Mouse (Mus musculus) myocyte (in vitro differentiated cells): Measurements from ENCODE around the gene Tm9sf3. TPM values are rescaled to one million over a fixed set of nuclear protein-coding genes. Genes with fewer than 3 reads are reported as not detected.

Source experiments
- H3K27me3 ChIP-seq: one replicate; pipeline ENCODE4 v1.6.1; 2011; ENCODE audit not compliant: control insufficient read depth, insufficient read depth, insufficient read length
- H3K36me3 ChIP-seq: one replicate; pipeline ENCODE4 v1.6.1; 2011; ENCODE audit not compliant: control insufficient read depth, insufficient read depth
- H3K4me2 ChIP-seq: one replicate; pipeline ENCODE4 v1.6.1; 2011; ENCODE audit warnings: low read depth, control low read depth
- H3K4me3 ChIP-seq: one replicate; pipeline ENCODE4 v1.5.1; 2011; ENCODE audit warnings: mild to moderate bottlenecking, control low read depth, moderate library complexity
- H3K79me2 ChIP-seq: one replicate; pipeline ENCODE4 v1.6.1; 2011; ENCODE audit not compliant: control insufficient read depth, insufficient read depth
- H3ac ChIP-seq: one replicate; pipeline ENCODE4 v1.6.1; 2011; ENCODE audit not compliant: control insufficient read depth, insufficient read length
- CEBPB ChIP-seq: IDR thresholded peaks from 2 replicates; pipeline ENCODE4 v1.6.1; 2011; ENCODE audit warnings: mild to moderate bottlenecking, moderate library complexity; ENCODE audit not compliant: poor library complexity, insufficient read depth, severe bottlenecking
- E2F4 ChIP-seq: IDR thresholded peaks from one replicate; pipeline ENCODE4 v1.6.1; 2011; ENCODE audit warnings: mild to moderate bottlenecking, control low read depth, moderate library complexity; ENCODE audit not compliant: insufficient read depth
- MAX ChIP-seq: IDR thresholded peaks from one replicate; pipeline ENCODE4 v1.6.1; 2011; ENCODE audit warnings: low read depth, mild to moderate bottlenecking, control low read depth
- MYOD1 ChIP-seq, 3 experiments: IDR thresholded peaks; one replicate each; pipeline ENCODE4 v1.6.1; 2011; ENCODE audit warnings: control low read depth in 2 of 3, low read depth in 2 of 3, mild to moderate bottlenecking in 2 of 3, moderate library complexity in 1 of 3; ENCODE audit not compliant: insufficient read length in 2 of 3, control insufficient read depth in 1 of 3
- MYOG ChIP-seq, 3 experiments: IDR thresholded peaks; one replicate each; pipeline ENCODE4 v1.6.1; 2011; ENCODE audit warnings: control low read depth in 2 of 3, low read depth in 2 of 3, mild to moderate bottlenecking in 2 of 3; ENCODE audit not compliant: insufficient read length in 2 of 3, control insufficient read depth in 1 of 3, insufficient read depth in 1 of 3
- POLR2A ChIP-seq: IDR thresholded peaks from one replicate; pipeline ENCODE4 v1.6.1; 2011; ENCODE audit warnings: low read depth, mild to moderate bottlenecking, control low read depth, moderate library complexity; ENCODE audit not compliant: insufficient read length
- POLR2AphosphoS2 ChIP-seq: IDR thresholded peaks from one replicate; pipeline ENCODE4 v1.6.1; 2011; ENCODE audit warnings: low read depth, control low read depth; ENCODE audit not compliant: insufficient read length
- REST ChIP-seq: IDR thresholded peaks from one replicate; pipeline ENCODE4 v1.6.1; 2011; ENCODE audit warnings: mild to moderate bottlenecking, control low read depth, moderate library complexity; ENCODE audit not compliant: insufficient read depth, insufficient read length
- SRF ChIP-seq: IDR thresholded peaks from one replicate; pipeline ENCODE4 v1.6.1; 2011; ENCODE audit warnings: low read depth; ENCODE audit not compliant: control insufficient read depth, insufficient read length
- TCF12 ChIP-seq: IDR thresholded peaks from one replicate; pipeline ENCODE4 v1.6.1; 2011; ENCODE audit warnings: mild to moderate bottlenecking, control low read depth; ENCODE audit not compliant: poor library complexity, insufficient read depth, severe bottlenecking
- TCF3 ChIP-seq: IDR thresholded peaks from one replicate; pipeline ENCODE4 v1.6.1; 2011; ENCODE audit warnings: low read depth, control low read depth; ENCODE audit not compliant: insufficient read length
- USF1 ChIP-seq: IDR thresholded peaks from one replicate; pipeline ENCODE4 v1.6.1; 2011; ENCODE audit warnings: low read depth, mild to moderate bottlenecking, control low read depth, moderate library complexity
- polyA plus RNA-seq: library from polyadenylated mRNA; unstranded; fragments of >200 nt; fragmentation: generic; extraction: Trizol; gene quantifications from one replicate; pipeline ENCODE4 v1.2.1, GENCODE M21; 2012; ENCODE audit warnings: missing spikeins

Gene Tm9sf3
- polyA plus RNA-seq, 1 experiment, result 45.5 TPM

DNA sequence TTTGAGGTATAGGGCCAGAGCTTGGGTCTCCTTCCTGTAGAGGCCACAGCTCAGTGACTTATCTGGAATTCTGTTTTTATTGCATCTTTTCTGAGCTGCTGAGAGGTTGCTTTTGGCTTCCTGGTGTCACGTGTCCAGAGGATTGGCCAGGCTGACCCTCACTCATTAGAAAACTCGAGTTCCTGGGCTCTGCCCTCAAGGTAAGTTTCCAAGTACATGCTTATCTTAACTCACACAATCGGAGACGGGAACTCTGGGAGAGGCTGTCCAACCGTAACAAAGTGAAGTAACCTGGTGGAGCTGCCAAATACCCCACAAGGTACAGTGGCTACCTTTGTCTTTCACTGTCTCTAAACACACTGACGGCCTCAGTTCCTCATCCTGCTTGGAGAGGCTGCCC, 39.6 kb upstream of the Tm9sf3 start:
- Histone ChIP-seq H3K27me3 (peaks cover 67% of the 10 kb centered on the region), H3K4me2 (no peak overlapping the region), H3K36me3 (no peaks in the 10 kb centered on the region), H3K79me2 (no peaks in the 10 kb centered on the region), H3ac (no peak overlapping the region), H3K4me3 (no peak overlapping the region)
- TF ChIP-seq USF1, result no peak
- no peak for TF ChIP-seq MYOG (IDR thresholded peaks at IDR 0.05; ENCODE audit: control insufficient read depth in 1 of 3, insufficient read depth in 1 of 3, insufficient read length in 2 of 3, low read depth in 2 of 3)

DNA sequence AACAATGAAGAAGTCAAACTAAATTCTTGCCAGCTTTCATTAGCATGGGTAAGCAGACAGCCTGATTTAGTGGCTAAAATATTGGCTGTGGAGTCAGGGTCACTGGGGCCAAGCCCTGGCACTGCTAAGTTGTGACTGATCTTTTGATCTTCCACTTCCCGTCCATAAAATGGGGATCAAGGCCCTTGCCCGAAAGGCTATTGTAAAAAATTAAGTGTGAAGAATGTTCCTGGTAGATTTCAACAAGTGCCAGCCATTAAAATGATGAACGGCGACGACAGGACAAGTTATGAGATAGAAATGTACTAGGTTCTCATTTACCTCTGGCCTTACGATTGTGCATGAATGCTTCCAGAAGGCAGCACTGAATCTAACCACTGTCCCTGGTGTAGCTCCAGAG, 38.1 kb upstream of the Tm9sf3 start:
- Histone ChIP-seq H3K4me2 (no peak overlapping the region), H3ac (no peak overlapping the region), H3K36me3 (no peaks in the 10 kb centered on the region), H3K4me3 (no peak overlapping the region), H3K79me2 (no peaks in the 10 kb centered on the region), H3K27me3 (peaks cover 68% of the 10 kb centered on the region)
- no peak for TF ChIP-seq POLR2A
- TF ChIP-seq CEBPB, result no peak
- no peak for TF ChIP-seq E2F4
- no peak for TF ChIP-seq REST
- TF ChIP-seq USF1, result no peak
- no peak for TF ChIP-seq SRF
- no peak for TF ChIP-seq POLR2AphosphoS2
- no peak for TF ChIP-seq MYOD1 (IDR thresholded peaks at IDR 0.05; ENCODE audit: control insufficient read depth in 1 of 3, insufficient read length in 2 of 3, low read depth in 2 of 3)
- TF ChIP-seq MAX, result no peak
- no peak for TF ChIP-seq TCF3
- no peak for TF ChIP-seq MYOG (IDR thresholded peaks at IDR 0.05; ENCODE audit: control insufficient read depth in 1 of 3, insufficient read depth in 1 of 3, insufficient read length in 2 of 3, low read depth in 2 of 3)
- TF ChIP-seq TCF12, result no peak

DNA sequence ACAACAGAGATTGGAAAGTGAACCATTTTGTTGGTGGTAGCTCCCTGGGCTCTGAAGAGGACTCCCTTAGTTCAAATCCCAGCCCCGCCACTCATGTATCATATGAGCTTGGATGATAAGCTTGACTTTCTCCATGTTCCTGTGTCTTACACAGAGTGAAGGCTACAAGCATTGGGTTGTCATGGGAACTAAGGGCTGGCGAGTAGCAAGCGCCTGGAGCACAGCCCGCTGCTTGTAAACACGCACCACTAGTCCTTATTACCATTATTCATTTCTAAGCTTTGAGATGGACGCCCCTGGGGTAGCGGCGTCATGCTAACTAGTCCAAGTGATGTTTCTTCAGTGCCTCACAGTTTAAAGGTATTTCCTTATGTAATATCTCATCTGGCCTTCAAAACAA, 35.6 kb upstream of the Tm9sf3 start:
- H3K4me3 ChIP-seq, result no peak overlapping the region
- no peaks in the 10 kb centered on the region for H3K36me3 ChIP-seq
- no peaks in the 10 kb centered on the region for H3K79me2 ChIP-seq
- H3K27me3 ChIP-seq, result peaks cover 68% of the 10 kb centered on the region
- TF ChIP-seq TCF3 (no peak), USF1 (no peak), MYOG (IDR thresholded peaks at IDR 0.05; ENCODE audit: control insufficient read depth in 1 of 3, insufficient read depth in 1 of 3, insufficient read length in 2 of 3, low read depth in 2 of 3) (no peak), POLR2A (no peak), CEBPB (no peak), TCF12 (no peak), REST (no peak), SRF (no peak), MYOD1 (IDR thresholded peaks at IDR 0.05; ENCODE audit: control insufficient read depth in 1 of 3, insufficient read length in 2 of 3, low read depth in 2 of 3) (no peak), MAX (no peak), POLR2AphosphoS2 (no peak), E2F4 (no peak)
- H3K4me2 ChIP-seq, result no peak overlapping the region
- no peak overlapping the region for H3ac ChIP-seq

DNA sequence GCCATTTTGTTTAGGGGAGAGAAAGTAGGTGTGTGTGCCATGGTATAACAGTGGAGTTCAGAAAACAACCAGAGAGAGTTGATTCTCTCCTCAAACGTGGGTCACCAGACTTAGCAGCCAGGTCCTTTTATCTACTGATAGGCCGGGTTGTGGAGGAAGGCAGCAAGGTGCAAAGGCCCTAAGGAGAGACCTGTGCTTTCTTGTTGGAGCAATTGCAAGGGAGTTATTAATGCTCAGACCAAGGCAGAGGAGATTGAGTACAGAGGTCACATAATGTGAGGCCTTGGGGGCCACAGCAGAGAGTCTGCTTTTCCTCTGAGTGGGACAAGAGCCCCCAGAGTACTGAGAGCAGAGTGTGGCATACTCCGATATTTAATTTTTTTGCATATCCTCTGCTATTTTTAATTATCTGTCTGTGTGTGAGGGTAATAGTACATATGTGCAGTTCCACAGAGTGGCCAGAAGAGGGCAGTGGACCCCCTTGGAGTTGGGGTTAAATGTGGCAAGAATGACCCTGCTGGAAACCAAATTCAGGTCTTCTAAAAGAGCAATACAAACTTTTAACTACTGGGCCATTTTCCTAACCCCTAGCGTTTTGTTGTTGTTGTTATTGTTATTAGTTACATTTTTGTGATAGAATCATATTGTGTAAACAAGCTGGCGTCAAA, 27.3 kb upstream of the Tm9sf3 start:
- TF ChIP-seq USF1 (no peak), SRF (no peak), MYOD1 (IDR thresholded peaks at IDR 0.05; ENCODE audit: control insufficient read depth in 1 of 3, insufficient read length in 2 of 3, low read depth in 2 of 3) (no peak), POLR2AphosphoS2 (no peak), MYOG (IDR thresholded peaks at IDR 0.05; ENCODE audit: control insufficient read depth in 1 of 3, insufficient read depth in 1 of 3, insufficient read length in 2 of 3, low read depth in 2 of 3) (no peak), MAX (no peak), CEBPB (no peak), TCF12 (no peak), POLR2A (no peak), REST (no peak)
- Histone ChIP-seq H3K27me3 (peaks cover 27% of the 10 kb centered on the region), H3K36me3 (no peaks in the 10 kb centered on the region), H3K4me2 (no peak overlapping the region), H3K79me2 (no peaks in the 10 kb centered on the region), H3K4me3 (no peak overlapping the region), H3ac (no peak overlapping the region)

DNA sequence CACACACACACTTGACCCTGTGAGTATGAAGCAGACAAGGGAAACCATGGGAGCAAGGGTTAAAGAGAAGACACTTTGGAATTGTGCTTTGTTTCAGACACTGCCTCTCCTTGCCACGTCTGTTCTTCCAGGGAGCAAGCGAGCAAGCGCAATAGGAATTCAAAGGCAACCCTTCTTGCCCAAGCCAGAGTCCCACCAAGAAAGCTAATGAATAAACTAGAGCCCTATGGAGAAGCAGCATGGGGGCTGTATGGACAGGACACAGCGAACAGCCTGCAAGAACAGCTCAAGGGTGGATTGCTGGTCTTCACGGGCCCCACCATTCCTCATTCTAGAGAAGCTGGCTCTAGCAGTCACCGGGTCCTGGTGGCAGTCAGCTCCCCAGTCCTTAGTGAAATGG, 24.8 kb upstream of the Tm9sf3 start:
- Histone ChIP-seq H3K27me3 (peaks cover 11% of the 10 kb centered on the region), H3K4me3 (no peak overlapping the region), H3K4me2 (no peak overlapping the region), H3K79me2 (no peaks in the 10 kb centered on the region), H3K36me3 (no peaks in the 10 kb centered on the region), H3ac (no peak overlapping the region)
- TF ChIP-seq POLR2AphosphoS2 (no peak), POLR2A (no peak), TCF3 (no peak), TCF12 (no peak), E2F4 (no peak), USF1 (no peak), MYOG (IDR thresholded peaks at IDR 0.05; ENCODE audit: control insufficient read depth in 1 of 3, insufficient read depth in 1 of 3, insufficient read length in 2 of 3, low read depth in 2 of 3) (no peak), SRF (no peak), MYOD1 (IDR thresholded peaks at IDR 0.05; ENCODE audit: control insufficient read depth in 1 of 3, insufficient read length in 2 of 3, low read depth in 2 of 3) (no peak), REST (no peak), CEBPB (no peak), MAX (no peak)
